Mouse (Mus musculus) yolk sac, embryonic 10.5 days (tissue): Measurements from ENCODE around the gene Gnat2.
A peak's percentile ranks its signal among the peaks of the same experiment; 100 is the strongest.

Experiments
- DNase-seq: peaks from one replicate; pipeline ENCODE4 v3.0.0-alpha.2; 2017; ENCODE audit warnings: low spot score

The Gnat2 gene

GRCm38 (mm10) chr3:108092536-108093115, at the start of gene Gnat2:
Gene Gnat2 (plus strand): TSS chr3:108092789.
- no peak for DNase-seq

DNA sequence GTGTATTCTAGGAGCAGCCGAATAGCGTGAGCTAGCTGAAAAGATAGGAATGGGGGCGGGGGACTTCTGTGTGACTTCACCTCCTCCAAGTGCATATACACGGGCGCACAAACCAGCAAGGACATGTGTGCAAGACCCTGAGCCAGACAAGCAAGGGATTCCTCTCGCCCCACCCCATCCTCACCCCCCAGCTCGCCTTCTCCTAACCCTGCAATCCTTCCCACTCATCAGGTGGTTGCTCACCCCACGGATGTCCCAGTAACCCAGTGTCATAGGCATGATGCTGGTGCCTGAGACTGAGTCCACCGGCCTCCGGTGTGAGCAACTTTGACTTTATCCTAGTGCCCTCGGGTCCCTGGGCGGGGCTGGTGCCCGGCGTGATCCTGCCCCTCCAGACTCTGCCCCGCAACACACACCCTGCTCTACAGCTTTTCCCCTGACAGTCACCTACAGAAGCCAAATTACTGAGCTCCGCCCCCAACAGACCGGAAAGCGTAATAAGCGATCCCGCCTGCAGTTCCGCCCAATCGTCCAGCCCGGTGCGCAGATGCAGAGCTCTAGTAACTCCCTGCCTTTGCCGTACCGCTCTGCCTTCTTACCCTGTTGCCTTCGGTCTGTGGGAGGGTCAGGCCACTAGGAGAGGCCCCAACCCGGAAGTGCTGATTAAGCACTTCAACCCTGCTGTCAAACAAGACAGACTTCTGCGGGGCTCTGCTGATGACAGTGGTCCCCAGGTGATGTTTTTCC, 48.0 kb upstream of the Gnat2 start, which contains the start of gene Gstm4:
TSS of gene Gstm4 (minus strand) at position 501 of the 747 bp plus-strand sequence.
- DNase-seq, result peak; percentile 91

DNA sequence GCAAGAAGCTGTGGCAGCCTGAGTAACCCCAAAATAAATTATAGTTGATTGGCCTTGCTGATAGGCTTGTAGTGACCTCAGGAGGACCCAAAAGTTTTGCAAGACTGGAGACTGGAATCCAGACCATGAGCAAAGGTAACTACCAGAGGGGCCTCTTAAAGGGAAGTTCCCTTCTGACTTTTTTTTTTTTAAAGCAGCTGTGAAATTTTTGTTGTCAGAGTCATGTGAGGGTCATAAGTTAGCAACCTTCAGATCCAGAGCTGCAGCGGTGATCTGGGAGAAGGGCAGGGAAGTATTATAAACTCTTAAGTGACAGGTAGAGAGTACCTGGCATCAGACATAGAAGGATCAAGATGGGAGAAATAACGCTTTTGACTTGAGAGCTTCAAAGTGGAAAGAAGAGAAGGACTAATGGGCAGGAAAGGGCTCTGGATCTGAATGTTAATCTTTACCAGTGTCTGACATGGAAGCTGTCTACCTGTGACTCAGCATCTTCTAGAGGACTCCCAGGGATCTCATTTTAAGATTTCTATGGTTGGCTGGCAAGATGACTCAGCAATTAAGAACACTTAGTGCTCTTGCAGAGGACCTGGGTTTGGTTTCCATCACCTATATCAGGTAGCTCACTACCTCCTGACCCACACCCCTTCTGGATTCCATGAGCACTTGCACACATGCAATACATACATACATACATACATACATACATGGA, 45.5 kb upstream of the Gnat2 start:
- peak; percentile 59 for DNase-seq

DNA sequence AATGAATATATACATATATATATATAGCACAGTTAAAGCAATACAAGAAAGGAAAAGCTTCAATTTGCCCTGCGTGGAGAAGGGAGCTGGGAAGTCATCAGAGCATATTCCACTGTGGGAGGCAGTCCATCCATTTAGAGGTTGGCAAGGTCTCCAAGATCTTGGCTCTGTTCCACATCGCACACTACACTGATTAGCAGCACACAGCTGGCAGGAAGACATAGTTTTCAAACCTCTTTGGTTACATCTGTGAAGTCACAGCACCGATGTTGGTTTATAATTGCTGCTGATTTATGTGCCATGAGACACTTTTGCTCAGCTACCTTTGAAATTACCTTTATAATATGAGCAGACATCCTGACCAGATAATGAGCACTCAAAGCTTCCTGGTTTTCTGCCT, 44.3 kb upstream of the Gnat2 start:
- DNase-seq, result no peak

GRCm38 (mm10) chr3:108050493-108050892, 42.1 kb upstream of the Gnat2 start:
- no peak for DNase-seq

- DNase-seq, result peak; percentile 71
Observed at GRCm38 (mm10) chr3:108061420-108061819, 31.2 kb upstream of the Gnat2 start.

GRCm38 (mm10) chr3:108062648-108063047, 29.9 kb upstream of the Gnat2 start:
- no peak for DNase-seq

GRCm38 (mm10) chr3:108064672-108065071, 27.9 kb upstream of the Gnat2 start:
- no peak for DNase-seq

DNA sequence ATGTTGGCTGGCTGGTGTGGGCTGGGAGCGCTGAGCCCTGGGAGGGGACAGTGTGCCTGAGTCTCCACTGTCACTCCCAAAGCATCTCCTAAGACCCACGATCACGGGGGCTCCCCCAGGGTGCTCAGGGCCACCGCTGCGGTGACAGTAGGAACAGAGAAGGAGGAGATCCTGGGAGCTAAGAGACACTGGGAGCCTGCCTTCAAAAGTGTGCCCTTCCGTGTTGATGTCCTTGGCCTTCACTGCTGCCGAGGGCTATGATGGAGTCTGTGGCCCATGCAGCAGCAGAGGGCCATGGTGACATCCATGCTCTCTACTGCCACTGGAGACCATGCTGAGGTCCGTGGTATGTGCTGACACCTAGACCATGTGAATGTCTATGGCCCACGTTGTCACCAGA, 27.0 kb upstream of the Gnat2 start:
- DNase-seq, result no peak

DNA sequence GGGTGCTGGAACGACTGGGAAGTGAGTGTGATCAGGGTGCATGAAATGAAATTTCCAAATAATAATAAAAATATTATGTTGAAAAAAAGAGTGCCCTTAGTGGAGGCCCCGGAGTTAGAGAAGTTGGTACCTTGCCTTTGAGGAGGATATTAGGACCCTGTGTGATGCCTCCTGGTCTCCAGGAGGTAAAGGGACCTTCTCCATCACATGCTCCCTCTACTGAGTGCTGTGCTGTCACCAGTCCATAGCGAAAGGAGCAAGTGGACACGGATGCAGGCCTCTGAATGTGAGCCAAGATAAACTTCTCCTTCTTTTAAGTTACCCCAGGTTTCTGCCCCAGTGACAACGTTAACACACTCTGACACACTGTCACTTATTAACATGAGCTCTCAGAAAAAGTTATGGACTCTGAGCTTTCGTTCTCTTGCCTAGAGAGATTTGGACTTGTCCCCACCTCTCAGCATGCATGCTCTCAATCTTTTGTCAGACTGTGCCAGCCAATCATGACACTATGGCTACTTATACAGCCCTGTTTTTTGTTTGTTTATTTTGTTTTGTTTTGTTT, 25.1 kb upstream of the Gnat2 start:
- DNase-seq, result peak; percentile 67

- DNase-seq, result peak; percentile 34
Observed at GRCm38 (mm10) chr3:108068826-108069225, 23.8 kb upstream of the Gnat2 start.

GRCm38 (mm10) chr3:108069231-108069870, 23.2 kb upstream of the Gnat2 start:
- peak; percentile 84 for DNase-seq

DNA sequence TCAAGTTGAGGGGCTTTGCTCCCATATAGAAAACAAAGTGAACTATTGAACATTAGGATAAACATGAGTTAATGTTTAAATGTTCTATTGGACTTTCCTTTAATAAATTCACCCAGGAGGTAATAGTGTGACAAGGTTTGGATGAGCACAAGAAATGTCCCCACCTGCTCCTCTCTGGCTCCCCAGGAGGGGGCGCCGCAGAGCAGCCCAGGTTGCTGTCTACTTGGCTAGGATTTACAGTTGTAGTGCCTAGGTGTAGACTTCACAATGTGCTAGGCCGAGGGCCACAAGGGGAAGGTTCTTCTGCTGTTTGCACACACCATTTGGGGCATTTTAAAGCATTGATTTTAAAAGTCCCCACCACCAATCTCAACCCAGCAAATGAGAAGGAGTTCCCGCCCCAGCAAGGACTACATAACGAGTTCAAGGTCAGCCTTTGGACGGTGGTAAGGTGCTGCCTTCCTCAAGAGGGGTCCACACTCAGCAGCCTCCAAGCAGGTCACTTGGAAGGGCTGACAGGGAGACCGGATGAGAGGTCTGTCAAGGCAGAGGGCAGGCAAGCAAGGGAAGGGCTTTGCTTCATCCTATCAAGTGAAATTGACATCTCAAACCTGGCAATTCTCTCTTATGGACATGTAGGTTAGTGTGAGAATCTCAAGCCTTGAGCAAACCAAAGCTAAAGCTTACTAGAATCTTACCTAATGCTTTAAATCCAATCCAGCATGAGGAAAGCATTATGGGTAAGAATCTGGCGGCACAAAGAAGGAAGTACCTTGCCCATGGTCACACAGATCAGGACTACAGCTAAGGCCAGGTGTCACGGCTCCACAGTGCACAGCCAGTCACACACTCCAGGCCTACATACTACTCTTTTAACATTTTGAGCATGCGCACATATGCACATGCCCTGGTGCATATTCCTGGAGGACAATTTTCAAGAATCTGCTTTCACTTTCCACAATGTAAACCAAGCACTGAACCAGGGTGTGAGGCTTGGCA, 22.0 kb upstream of the Gnat2 start:
- peak; percentile 75 for DNase-seq

- no peak for DNase-seq
Observed at GRCm38 (mm10) chr3:108072983-108073569, 19.5 kb upstream of the Gnat2 start.

GRCm38 (mm10) chr3:108076836-108077235, 15.8 kb upstream of the Gnat2 start:
- no peak for DNase-seq

DNA sequence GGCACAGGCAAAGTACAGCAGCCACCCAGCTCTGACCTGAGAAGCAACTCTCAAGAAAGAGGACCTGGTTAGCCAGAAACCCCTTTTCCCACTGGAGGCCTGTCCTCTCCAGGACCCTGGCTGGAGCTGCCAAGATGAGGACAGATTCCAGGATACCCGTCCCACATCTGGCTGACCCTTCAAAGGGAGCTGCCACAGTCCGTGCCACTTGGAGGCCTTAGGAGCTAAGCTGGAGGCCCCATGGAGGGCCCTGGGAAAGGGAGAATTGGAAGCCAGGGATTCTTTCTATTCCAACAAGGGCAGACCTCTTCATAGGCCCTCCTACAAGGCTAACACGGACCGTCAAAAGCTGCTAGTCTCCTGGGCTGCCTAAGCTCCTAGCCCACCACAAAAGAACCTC, 10.9 kb upstream of the Gnat2 start:
- DNase-seq, result no peak

- no peak for DNase-seq
Observed at GRCm38 (mm10) chr3:108082251-108082875, 10.2 kb upstream of the Gnat2 start.

- no peak for DNase-seq
Observed at GRCm38 (mm10) chr3:108083161-108083560, 9.4 kb upstream of the Gnat2 start.

- no peak for DNase-seq
Observed at GRCm38 (mm10) chr3:108083904-108084407, 8.6 kb upstream of the Gnat2 start.

- no peak for DNase-seq
Observed at GRCm38 (mm10) chr3:108084767-108085270, 7.8 kb upstream of the Gnat2 start.
